Comparison of ENCODE assay signal across 12 mouse cellular contexts in genomic region chr12:28623195-28623594, GRCm38 (mm10). TPM values are rescaled to one million over a fixed set of nuclear protein-coding genes. Genes with fewer than 3 reads are reported as not detected.
A peak's percentile ranks its signal among the peaks of the same experiment; 100 is the strongest.
DNase-seq lines count a peak whose midpoint lies in the region; ATAC-seq and TF ChIP-seq lines count a peak whose summit lies in the region.
"Had no signal": no experiment of that assay in that cellular context is flagged by ENCODE, and none has a peak within 500 bp of the region (broad histone marks: within the 10 kb centered on the region; RNA-seq: fewer than 3 reads in every experiment).

Gene Colec11 (minus strand): TSS chr12:28623377.

- H3K27ac ChIP-seq in kidney, embryonic 15.5 days, result peak within 1 kb of the TSS; percentile 19
- peak within 1 kb of the TSS; percentile 53; the same call in 1 of the 2 replicates for H3K27ac ChIP-seq in cortical plate, adult 2 months (ENCODE audit: insufficient read depth, low read length)
- peak within 1 kb of the TSS; percentile 40 for H3K27ac ChIP-seq in heart, postnatal 0 days (ENCODE audit: low read depth)
- H3K27ac ChIP-seq in liver, embryonic 11.5 days (ENCODE audit: low read depth, low read length), result peak within 1 kb of the TSS; percentile 4; the same call in 1 of the 2 replicates
- H3K27ac ChIP-seq: limb, embryonic 13.5 days had no signal

- peaks cover 25% of the 10 kb centered on the region for H3K4me1 ChIP-seq in kidney, embryonic 15.5 days
- H3K4me1 ChIP-seq in cortical plate, adult 2 months (ENCODE audit: control insufficient read depth, insufficient read depth, low read length), result no peaks in the 10 kb centered on the region
- peaks cover 10% of the 10 kb centered on the region for H3K4me1 ChIP-seq in heart, postnatal 0 days (ENCODE audit: control insufficient read depth, insufficient read depth)
- peaks cover 25% of the 10 kb centered on the region for H3K4me1 ChIP-seq in liver, embryonic 11.5 days (replicated peaks; ENCODE audit: control insufficient read depth, insufficient read depth, low read length)
- H3K4me1 ChIP-seq: limb, embryonic 13.5 days had no signal

- peaks cover 4% of the 10 kb centered on the region for H3K36me3 ChIP-seq in kidney, embryonic 15.5 days
- peaks cover 2% of the 10 kb centered on the region; the same call in 1 of the 2 replicates for H3K36me3 ChIP-seq in heart, postnatal 0 days (replicated peaks; ENCODE audit: control insufficient read depth, insufficient read depth, low read length)
- no peaks in the 10 kb centered on the region for H3K36me3 ChIP-seq in liver, embryonic 11.5 days (ENCODE audit: control insufficient read depth, insufficient read depth, low read length)

- DNase-seq in kidney, postnatal 25 days, result no peak
- DNase-seq in heart, postnatal 0 days (ENCODE audit: low spot score), result no peak
- DNase-seq in liver, embryonic 11.5 days (ENCODE audit: low spot score), result no peak
- DNase-seq in left cerebral cortex, adult 9 months (ENCODE audit: low spot score in 2 of 2), result no peak
- DNase-seq in layer of hippocampus, postnatal 25 days (ENCODE audit: extremely low spot score in 1 of 2, low spot score in 1 of 2), result no peak
- DNase-seq: adrenal gland, postnatal 10 days; B cell, adult 2 months; cerebellum, adult 2 months had no signal

- no peak within 1 kb of the TSS for H3K4me2 ChIP-seq in kidney, embryonic 15.5 days
- H3K4me2 ChIP-seq in heart, postnatal 0 days (ENCODE audit: low read depth, low read length), result peak within 1 kb of the TSS; percentile 44
- H3K4me2 ChIP-seq in liver, embryonic 11.5 days, result peak within 1 kb of the TSS; percentile 36
- H3K4me2 ChIP-seq: limb, embryonic 13.5 days had no signal

- no peaks in the 10 kb centered on the region for H3K9me3 ChIP-seq in kidney, embryonic 15.5 days (replicated peaks)
- H3K9me3 ChIP-seq in heart, postnatal 0 days (replicated peaks; ENCODE audit: control insufficient read depth, low read length), result no peaks in the 10 kb centered on the region
- H3K9me3 ChIP-seq in liver, embryonic 11.5 days (ENCODE audit: control insufficient read depth, low read length), result no peaks in the 10 kb centered on the region
- H3K9me3 ChIP-seq: limb, embryonic 13.5 days had no signal

- no peak within 1 kb of the TSS for H3K4me3 ChIP-seq in kidney, embryonic 15.5 days (replicated peaks)
- no peak within 1 kb of the TSS for H3K4me3 ChIP-seq in cortical plate, adult 2 months (ENCODE audit: insufficient read depth, low read length)
- H3K4me3 ChIP-seq in heart, postnatal 0 days (ENCODE audit: low read depth, low read length), result no peak within 1 kb of the TSS
- peak within 1 kb of the TSS; percentile 14; the same call in 1 of the 2 replicates for H3K4me3 ChIP-seq in liver, embryonic 11.5 days (ENCODE audit: low read depth, low read length)
- H3K4me3 ChIP-seq: limb, embryonic 13.5 days had no signal

- H3K9ac ChIP-seq in kidney, embryonic 15.5 days, result no peak within 1 kb of the TSS
- no peak within 1 kb of the TSS for H3K9ac ChIP-seq in heart, postnatal 0 days (replicated peaks; ENCODE audit: low read depth, low read length)
- H3K9ac ChIP-seq in liver, embryonic 11.5 days (ENCODE audit: low read depth, low read length), result peak within 1 kb of the TSS; percentile 23; the same call in 1 of the 2 replicates
- H3K9ac ChIP-seq: limb, embryonic 13.5 days had no signal

- no peak; the same call in 1 of the 2 replicates for ATAC-seq in kidney, embryonic 15.5 days (replicated peaks; ENCODE audit: low FRiP score)
- ATAC-seq in heart, postnatal 0 days (ENCODE audit: insufficient read depth, low read depth), result peak; percentile 62
- peak; percentile 31; the same call in 1 of the 2 replicates for ATAC-seq in liver, embryonic 11.5 days (replicated peaks; ENCODE audit: low FRiP score)
- ATAC-seq in erythroid progenitor cell, adult 5-6 weeks (replicated peaks; ENCODE audit: low FRiP score, poor library complexity, severe bottlenecking), result no peak

- no peak for TF ChIP-seq CTCF in cortical plate, adult 2 months (IDR thresholded peaks at IDR 0.05; ENCODE audit: extremely low read depth, insufficient read depth, low read length)
- TF ChIP-seq CTCF in heart, postnatal 0 days (IDR thresholded peaks at IDR 0.05; ENCODE audit: low read depth), result no peak

- TF ChIP-seq POLR2A in cortical plate, adult 2 months (IDR thresholded peaks at IDR 0.05; ENCODE audit: extremely low read depth, insufficient read depth, low read length), result no peak

- no peak for TF ChIP-seq EP300 in heart, postnatal 0 days (IDR thresholded peaks at IDR 0.05; ENCODE audit: low read depth)

- no peaks in the 10 kb centered on the region for H3K27me3 ChIP-seq in kidney, embryonic 15.5 days
- H3K27me3 ChIP-seq in heart, postnatal 0 days (ENCODE audit: control insufficient read depth, insufficient read depth, low read length), result no peaks in the 10 kb centered on the region
- no peaks in the 10 kb centered on the region for H3K27me3 ChIP-seq in liver, embryonic 11.5 days (replicated peaks; ENCODE audit: control insufficient read depth, insufficient read depth, low read length)
- H3K27me3 ChIP-seq: limb, embryonic 13.5 days had no signal

- 38% methylated on average over 5 of the region's 5 CpGs for WGBS in kidney, embryonic 15.5 days
- 22% methylated on average over 5 of the region's 5 CpGs for WGBS in heart, postnatal 0 days
- 17% methylated on average over 5 of the region's 5 CpGs for WGBS in liver, embryonic 11.5 days

RNA-seq across cellular contexts. Expression of gene Colec11, which starts in this region (rescaled TPM):
- polyA plus RNA-seq in kidney, embryonic 15.5 days (2015; fragmentation: Nextera tagmentation; extraction: Ambion mirVana), result 3.3 and 4.8 TPM in 2 replicates
- polyA plus RNA-seq in cortical plate, adult 2 months (2012; rRNA removed), result 0.98 and 1.1 TPM in 2 replicates
- 11.2 and 18.4 TPM in 2 replicates for total RNA-seq in heart, postnatal 0 days (2014; rRNA removed; ENCODE audit: low replicate concordance)
- polyA plus RNA-seq in heart, postnatal 0 days (2015; fragmentation: Nextera tagmentation; extraction: Ambion mirVana), result 28.1 and 29.4 TPM in 2 replicates
- 24.2 and 24.3 TPM in 2 replicates for polyA plus RNA-seq in liver, embryonic 11.5 days (2014; fragmentation: Nextera tagmentation; extraction: Ambion mirVana)
- total RNA-seq in erythroid progenitor cell, adult 5-6 weeks (2015; ENCODE audit: low replicate concordance), result not detected in 2 replicates
- total RNA-seq in erythroid progenitor cell, adult 5-6 weeks (2017; ENCODE audit: low replicate concordance), result not detected in 2 replicates
- total RNA-seq in layer of hippocampus, postnatal 25 days (2021), result under 1 TPM; 0.42 to 0.69 TPM

Comparison
In these comparisons a context has a peak if more than half of its experiments do, and no peak if none do; other contexts are left out.
1. ATAC-seq: peak in heart, postnatal 0 days (single experiment) and liver, embryonic 11.5 days (single experiment); none in kidney, embryonic 15.5 days (single experiment) and erythroid progenitor cell, adult 5-6 weeks (single experiment).
2. Peak in every context shown above with its lines, with median percentiles within 50 percentile points of each other: H3K27ac ChIP-seq.